Mouse (Mus musculus) bone marrow, adult 2 months (tissue): ENCODE measurements around the gene Cpne5.

ENCODE experiments used
- CTCF ChIP-seq: fragments of 200-500 bp; IDR thresholded peaks from 2 replicates; pipeline ENCODE4 v1.5.1; 2011; ENCODE audit warnings: low read length, control low read depth; ENCODE audit not compliant: control insufficient read depth, insufficient read depth
- POLR2A ChIP-seq: fragments of 200-500 bp; IDR thresholded peaks from 2 replicates; pipeline ENCODE4 v1.6.1; 2011; ENCODE audit warnings: low read depth, mild to moderate bottlenecking, control low read depth, low read length, borderline replicate concordance; ENCODE audit not compliant: control insufficient read depth

- TF ChIP-seq CTCF (no peak), POLR2A (no peak)
Observed at GRCm38 (mm10) chr17:29282216-29282952, 44.4 kb upstream of the Cpne5 start.
